Mouse (Mus musculus) frontal cortex, adult 2 months (tissue): ENCODE data around the gene A430078G23Rik. TPM values are rescaled to one million over a fixed set of nuclear protein-coding genes. Genes with fewer than 3 reads are reported as not detected.

Experiments used
- DNase-seq, 2 experiments: peaks; one replicate each; pipeline ENCODE4 v3.0.0; 2022; ENCODE audit warnings: low spot score in 1 of 2; ENCODE audit errors: extremely low spot score in 1 of 2
- polyA plus RNA-seq: library from polyadenylated mRNA; depleted of rRNA; stranded (reverse); fragments of >200 nt; gene quantifications from 2 replicates; pipeline ENCODE4 v1.2.3, GENCODE M21; 2012

Gene A430078G23Rik
- polyA plus RNA-seq, 1 experiment = 0.52 TPM

GRCm38 (mm10) chr8:3397597-3397996, 44.4 kb downstream of the A430078G23Rik start:
- no peak for DNase-seq

DNA sequence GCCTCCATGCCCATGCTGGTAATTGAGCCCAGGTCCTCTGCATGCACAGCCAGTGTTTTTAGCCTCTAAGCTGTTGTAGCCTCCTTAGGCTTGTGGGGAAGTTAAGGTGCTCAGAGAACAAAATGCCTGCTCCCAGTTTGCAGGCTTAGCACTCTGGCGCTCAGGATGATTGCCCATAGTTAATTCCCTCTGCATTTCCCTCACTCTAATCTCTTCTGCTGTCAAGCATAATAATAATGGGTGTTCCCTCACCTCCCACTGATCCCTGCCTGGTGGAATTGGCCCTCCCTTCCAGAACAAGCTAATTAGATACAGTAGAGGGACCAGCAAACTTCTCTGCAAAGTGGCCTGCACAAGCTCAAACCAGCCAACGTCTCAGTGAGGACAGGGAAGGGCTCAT, 47.3 kb downstream of the A430078G23Rik start:
- no peak for DNase-seq

DNA sequence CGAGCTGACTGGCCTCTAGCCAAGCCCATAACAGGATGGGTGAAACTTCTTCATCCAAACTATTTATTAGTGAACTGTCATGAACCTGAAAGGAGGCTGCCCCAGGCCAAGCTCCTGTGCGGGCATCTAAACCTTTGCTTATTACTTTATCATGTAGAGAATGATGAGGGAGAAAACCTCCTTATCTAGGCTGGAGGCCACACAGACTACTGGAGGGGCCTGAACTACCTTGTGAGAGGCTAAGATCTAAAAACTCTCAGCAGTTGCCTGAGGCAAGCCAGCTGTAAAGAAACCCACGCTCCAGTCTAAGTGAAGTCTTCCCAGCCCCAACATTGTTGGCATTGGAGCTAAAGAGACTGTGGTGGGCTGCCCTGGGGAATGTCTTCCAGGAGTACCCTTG, 54.2 kb downstream of the A430078G23Rik start:
- no peak for DNase-seq

GRCm38 (mm10) chr8:3411085-3411484, 57.9 kb downstream of the A430078G23Rik start:
- DNase-seq = no peak

- DNase-seq = no peak
These were observed 58.7 kb downstream of the A430078G23Rik start for GRCm38 (mm10) chr8:3411901-3412301.

DNA sequence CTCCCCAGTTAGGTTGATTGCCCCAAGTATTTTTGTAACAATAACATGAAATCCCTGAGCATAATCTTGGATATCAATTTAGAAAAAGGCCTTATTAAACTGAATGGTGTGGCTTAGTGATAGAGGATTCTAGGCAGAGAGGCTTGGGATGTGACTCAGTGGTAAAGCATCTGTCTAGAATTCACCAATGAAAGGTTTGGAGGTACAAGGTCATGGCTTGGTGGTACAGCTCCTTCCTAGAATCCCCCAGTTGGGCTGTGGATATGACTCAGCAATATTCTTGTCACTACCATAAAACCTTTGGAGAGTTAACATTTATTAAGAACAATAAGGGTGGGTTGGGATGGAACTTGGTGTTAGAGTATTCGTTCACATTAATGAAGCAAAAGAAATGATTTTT, 59.6 kb downstream of the A430078G23Rik start:
- DNase-seq = no peak

GRCm38 (mm10) chr8:3414639-3415190, 61.5 kb downstream of the A430078G23Rik start:
- DNase-seq = no peak

DNA sequence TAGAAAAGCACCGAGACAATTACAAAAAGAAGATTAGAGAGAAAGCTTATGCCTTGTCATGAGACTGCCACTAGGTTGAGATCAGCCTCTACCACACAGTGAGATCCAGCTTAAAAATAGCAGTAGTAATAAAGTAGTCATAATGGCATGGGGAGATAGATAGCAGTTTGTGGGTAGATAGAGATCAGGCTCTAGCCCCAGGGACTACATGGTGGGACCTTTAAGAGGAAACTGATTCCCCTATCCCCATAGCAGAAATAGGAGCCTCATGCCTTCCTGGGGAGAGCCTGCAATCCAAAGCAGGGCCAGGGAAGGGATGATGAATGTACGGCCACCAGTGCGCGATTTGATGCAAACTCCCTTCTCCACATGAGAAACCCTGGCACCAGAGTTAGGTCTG, 62.0 kb downstream of the A430078G23Rik start:
- DNase-seq = no peak

- no peak for DNase-seq
These were observed 62.4 kb downstream of the A430078G23Rik start for GRCm38 (mm10) chr8:3415661-3416060.

GRCm38 (mm10) chr8:3416846-3417245, 63.6 kb downstream of the A430078G23Rik start:
- no peak for DNase-seq

GRCm38 (mm10) chr8:3417455-3417854, 64.2 kb downstream of the A430078G23Rik start:
- DNase-seq = no peak

- DNase-seq = no peak
These were observed 64.9 kb downstream of the A430078G23Rik start for GRCm38 (mm10) chr8:3418101-3418500.

DNA sequence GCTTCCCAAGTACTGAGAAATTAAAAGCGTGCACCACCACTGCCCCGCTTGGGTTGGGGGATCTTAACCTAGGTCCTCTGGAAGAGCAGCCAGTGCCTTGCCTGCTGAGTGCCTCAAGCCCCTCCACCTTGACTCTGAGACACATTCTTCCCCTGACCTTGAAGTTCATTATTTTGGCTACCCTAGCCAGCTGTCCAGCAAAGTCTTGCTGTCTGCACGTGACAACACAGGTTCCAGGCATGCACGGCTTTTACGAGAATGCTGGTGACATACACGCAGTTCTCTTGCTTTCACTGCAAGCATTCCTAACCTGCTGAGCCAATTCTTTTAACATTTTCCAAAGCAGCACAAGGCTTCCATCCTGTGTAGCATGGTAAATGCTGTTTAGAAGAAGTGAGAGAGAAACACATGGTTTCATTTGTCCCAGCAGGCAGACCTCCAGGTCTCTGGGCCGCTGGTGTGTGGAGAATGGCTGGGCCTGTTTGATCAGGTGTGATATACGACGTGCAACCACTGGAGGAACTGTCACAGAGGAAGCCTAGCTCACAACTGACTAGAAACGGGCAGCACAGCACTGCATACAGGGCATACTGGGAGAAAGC, 67.0 kb downstream of the A430078G23Rik start:
- DNase-seq = no peak

DNA sequence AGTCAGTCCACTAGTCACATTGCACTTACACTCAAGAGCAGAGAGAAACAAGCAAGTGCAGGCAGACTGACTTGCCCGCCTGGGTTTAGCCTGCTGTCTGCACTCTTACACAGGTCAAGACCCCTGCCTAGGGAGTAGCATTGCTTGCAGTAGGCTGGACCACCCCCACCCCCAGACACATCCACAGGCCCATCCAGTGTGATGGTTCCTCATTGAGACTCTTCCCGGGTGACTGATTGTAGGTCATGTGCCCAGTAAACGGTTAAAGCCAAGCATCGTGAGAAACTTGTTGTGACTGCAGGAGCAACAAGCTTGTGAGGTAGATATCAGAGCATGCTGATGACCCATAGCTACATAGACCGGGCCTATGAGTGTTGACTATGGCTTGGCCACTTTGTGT, 68.3 kb downstream of the A430078G23Rik start:
- no peak for DNase-seq

GRCm38 (mm10) chr8:3425217-3425616, 72.0 kb downstream of the A430078G23Rik start:
- DNase-seq = no peak

DNA sequence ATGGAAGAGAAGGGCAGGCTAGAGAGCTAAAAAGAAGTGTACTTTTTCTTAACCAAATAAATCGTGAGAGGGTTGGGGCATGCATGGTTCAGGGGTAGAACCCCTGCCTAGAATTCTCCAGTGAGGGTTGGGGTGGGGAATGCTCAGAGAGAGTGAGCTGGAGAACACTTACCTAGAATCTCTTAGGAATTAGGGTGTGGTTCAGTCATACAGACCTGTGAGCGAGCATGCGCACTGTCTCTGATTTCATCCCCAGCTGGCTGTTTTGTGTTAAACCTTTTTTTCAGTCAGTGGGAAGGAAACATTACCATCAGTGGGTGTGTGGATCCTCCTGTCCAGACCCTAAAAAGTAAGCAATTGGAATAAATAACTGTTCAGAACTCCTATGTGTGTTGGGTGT, 73.0 kb downstream of the A430078G23Rik start:
- no peak for DNase-seq

GRCm38 (mm10) chr8:3428426-3428825, 75.2 kb downstream of the A430078G23Rik start:
- peak in 1 of 2 experiments; percentile 20 for DNase-seq

DNA sequence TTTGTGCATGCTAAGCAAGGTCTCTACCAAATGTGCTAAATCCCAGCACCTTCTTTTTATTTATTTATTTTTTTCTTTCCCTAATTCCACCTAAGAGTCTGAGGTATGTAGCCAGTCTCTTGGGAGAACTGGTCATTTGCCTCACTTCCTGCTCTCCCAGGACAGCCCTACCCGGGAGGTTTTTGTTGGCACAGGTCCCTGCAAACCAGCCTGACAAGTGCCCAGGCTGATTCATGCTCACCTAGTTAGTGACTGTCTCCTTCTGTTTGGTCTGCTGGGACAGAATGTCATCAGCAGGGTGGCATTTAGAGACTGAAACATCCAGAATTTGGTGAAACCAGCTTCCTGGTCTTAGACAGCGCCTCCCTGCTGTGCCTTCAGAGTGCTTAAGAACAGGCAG, 76.8 kb downstream of the A430078G23Rik start:
- no peak for DNase-seq

DNA sequence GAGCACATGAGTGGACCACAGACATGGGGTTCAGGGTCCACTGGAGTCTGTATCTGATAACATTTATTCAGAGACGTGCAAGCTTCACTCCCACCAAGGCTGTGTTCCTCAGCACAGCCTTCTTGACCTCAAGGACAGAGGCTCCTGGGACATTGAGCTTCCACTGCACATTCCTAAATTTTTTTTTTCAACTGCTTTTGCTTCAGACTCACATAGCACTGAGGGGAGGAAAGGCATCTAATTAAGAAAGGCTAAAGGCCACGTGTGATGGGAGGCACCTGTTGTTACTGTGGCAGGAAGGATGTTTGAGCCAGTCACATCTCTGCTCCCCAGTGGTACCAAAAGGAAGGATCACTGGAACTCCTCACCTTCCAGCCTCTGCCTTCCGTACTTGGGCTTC, 77.9 kb downstream of the A430078G23Rik start:
- no peak for DNase-seq

DNA sequence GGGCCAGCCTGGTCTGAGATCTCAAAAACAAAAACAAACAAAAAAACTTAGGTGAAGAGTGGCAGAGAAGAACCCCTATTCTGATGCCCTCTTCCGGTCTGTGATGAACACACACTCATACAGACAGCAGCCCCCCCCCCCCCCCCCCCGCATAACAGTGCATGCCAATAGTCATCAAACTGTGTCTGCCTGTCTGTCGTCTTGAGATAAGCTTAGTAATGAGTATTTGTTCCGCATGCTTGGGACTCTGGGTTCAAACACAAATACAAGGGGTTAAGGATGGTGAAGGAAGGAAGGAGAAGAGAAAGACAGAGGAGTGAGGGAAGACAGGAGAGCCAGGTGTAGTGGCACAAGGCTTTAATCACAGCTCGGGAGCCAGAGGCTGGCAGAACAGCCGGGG, 83.3 kb downstream of the A430078G23Rik start:
- no peak for DNase-seq

- no peak for DNase-seq
These were observed 86.3 kb downstream of the A430078G23Rik start for GRCm38 (mm10) chr8:3439510-3439909.
